Mouse (Mus musculus) ES-E14 (cell line): ENCODE data around the gene Nlgn2.

Source experiments
- CHD2 ChIP-seq: IDR thresholded peaks from 2 replicates; pipeline ENCODE4 v1.6.1; 2014; ENCODE audit warnings: mild to moderate bottlenecking, low read depth, low read length, inconsistent platforms
- HCFC1 ChIP-seq: IDR thresholded peaks from 2 replicates; pipeline ENCODE4 v1.6.1; 2012; ENCODE audit warnings: low read length, inconsistent platforms, borderline replicate concordance; ENCODE audit not compliant: insufficient read depth
- ZC3H11A ChIP-seq: IDR thresholded peaks from 2 replicates; pipeline ENCODE4 v1.6.1; 2012; ENCODE audit warnings: low read depth, mild to moderate bottlenecking, inconsistent platforms, low read length, borderline replicate concordance

DNA sequence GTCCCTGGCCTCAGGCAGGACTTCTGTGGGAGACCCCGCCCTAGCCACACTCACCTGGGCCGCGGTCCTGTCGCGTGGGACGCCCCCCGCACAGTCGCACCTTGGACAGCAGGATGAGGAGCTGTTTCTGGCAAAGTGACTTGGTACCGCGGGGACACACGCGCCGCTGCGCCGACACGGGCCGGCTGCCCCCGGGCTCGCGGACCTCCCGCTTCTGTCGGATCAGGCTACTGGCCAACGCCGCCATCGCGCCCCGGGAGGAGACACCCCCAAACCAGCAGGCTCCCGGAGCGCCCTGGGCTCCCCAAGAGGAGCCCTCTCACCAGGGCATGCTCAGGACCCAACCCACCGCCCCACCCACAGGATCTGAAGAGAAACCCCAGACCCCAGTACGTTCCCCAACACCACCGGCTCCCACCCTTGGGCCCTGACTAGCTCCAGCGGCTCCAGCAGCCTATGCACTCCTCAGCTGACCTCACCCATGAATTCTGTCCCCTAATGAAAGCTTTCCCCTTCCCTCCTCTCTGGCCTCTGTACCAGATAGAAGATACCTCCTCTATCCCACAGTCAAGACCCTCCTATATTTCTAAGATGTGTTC, 36.1 kb downstream of the Nlgn2 start, which contains the start of gene Fgf11:
- TF ChIP-seq ZC3H11A (no peak), HCFC1 (no peak), CHD2 (no peak)
